ENCODE assay signal across 9 mouse cellular contexts in the genomic region with DNA sequence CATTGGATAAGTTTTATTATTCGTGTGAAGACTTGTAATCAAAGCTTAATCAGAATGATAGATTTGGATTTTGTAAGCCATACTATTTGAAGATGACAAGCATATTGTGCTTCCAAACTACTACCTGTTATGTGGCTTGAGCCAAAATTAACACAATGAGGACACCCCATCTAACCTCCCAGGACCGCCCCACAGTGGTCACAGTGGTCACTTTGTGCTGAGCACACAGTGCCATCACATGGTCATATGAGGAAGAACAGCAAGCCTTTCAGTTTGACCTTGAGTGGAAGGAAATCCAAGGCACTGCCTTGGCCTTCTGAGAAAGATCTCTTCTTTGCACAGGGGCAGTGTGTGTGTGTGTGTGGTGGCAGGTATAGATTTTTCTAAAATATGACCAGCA.
DNase-seq lines count a peak whose midpoint lies in the region; ATAC-seq and TF ChIP-seq lines count a peak whose summit lies in the region.
"Had no signal": no experiment of that assay in that cellular context is flagged by ENCODE, and none has a peak within 500 bp of the region (broad histone marks: within the 10 kb centered on the region; RNA-seq: fewer than 3 reads in every experiment).

No protein-coding gene starts in this region.

- no peak overlapping the region for H3K27ac ChIP-seq in hindbrain, postnatal 0 days
- no peak overlapping the region for H3K27ac ChIP-seq in hindbrain, embryonic 12.5 days
- no peak overlapping the region for H3K27ac ChIP-seq in ES-Bruce4 (ENCODE audit: insufficient read depth, low read length)
- H3K27ac ChIP-seq in small intestine, adult 2 months (ENCODE audit: insufficient read depth, low read depth, low read length), result no peak overlapping the region
- H3K27ac ChIP-seq: liver, embryonic 15.5 days had no signal

- no peaks in the 10 kb centered on the region for H3K4me1 ChIP-seq in hindbrain, postnatal 0 days (ENCODE audit: insufficient read depth, low read length)
- H3K4me1 ChIP-seq in hindbrain, embryonic 12.5 days, result no peaks in the 10 kb centered on the region
- H3K4me1 ChIP-seq in ES-Bruce4 (ENCODE audit: control insufficient read depth, insufficient read depth, low read length), result no peaks in the 10 kb centered on the region
- no peaks in the 10 kb centered on the region for H3K4me1 ChIP-seq in small intestine, adult 2 months (ENCODE audit: control insufficient read depth, insufficient read depth, insufficient read length, low read length)
- H3K4me1 ChIP-seq: liver, embryonic 15.5 days had no signal

- H3K4me2 ChIP-seq in hindbrain, postnatal 0 days (ENCODE audit: low read depth, low read length), result no peak overlapping the region
- H3K4me2 ChIP-seq in hindbrain, embryonic 12.5 days (replicated peaks), result no peak overlapping the region
- H3K4me2 ChIP-seq: liver, embryonic 15.5 days had no signal

- no peaks in the 10 kb centered on the region for H3K36me3 ChIP-seq in hindbrain, postnatal 0 days (ENCODE audit: insufficient read depth, low read length)
- H3K36me3 ChIP-seq in hindbrain, embryonic 12.5 days, result no peaks in the 10 kb centered on the region
- no peaks in the 10 kb centered on the region for H3K36me3 ChIP-seq in ES-Bruce4 (ENCODE audit: control insufficient read depth, insufficient read depth, low read length, poor library complexity, severe bottlenecking)
- no peaks in the 10 kb centered on the region for H3K36me3 ChIP-seq in small intestine, adult 2 months (ENCODE audit: control insufficient read depth, insufficient read depth, low read length)
- H3K36me3 ChIP-seq: liver, embryonic 15.5 days had no signal

- no peak for TF ChIP-seq POLR2A in ES-Bruce4 (IDR thresholded peaks at IDR 0.05; ENCODE audit: insufficient read depth, low read length)
- no peak for TF ChIP-seq POLR2A in small intestine, adult 2 months (IDR thresholded peaks at IDR 0.05; ENCODE audit: low read depth, low read length)

- ATAC-seq in hindbrain, postnatal 0 days, result no peak
- ATAC-seq in hindbrain, embryonic 12.5 days (ENCODE audit: low FRiP score), result no peak; the same call in 1 of the 2 replicates
- ATAC-seq in hematopoietic stem cell, adult 5-6 weeks (replicated peaks in 1 of 2; ENCODE audit: insufficient read depth in 1 of 2, low FRiP score in 2 of 2, low TSS enrichment in 1 of 2, low read depth in 1 of 2, poor library complexity in 2 of 2, severe bottlenecking in 2 of 2), result peak; percentile 62 to 87

- TF ChIP-seq CTCF in hindbrain, postnatal 0 days (IDR thresholded peaks at IDR 0.05; ENCODE audit: low read depth), result peak; percentile 80
- peak; percentile 56 for TF ChIP-seq CTCF in ES-Bruce4 (IDR thresholded peaks at IDR 0.05; ENCODE audit: low read depth, low read length)
- TF ChIP-seq CTCF in small intestine, adult 2 months (IDR thresholded peaks at IDR 0.05; ENCODE audit: extremely low read depth, insufficient read length, insufficient replicate concordance, low read depth, low read length), result peak; percentile 11; the same call in 1 of the 2 replicates

- H3K27me3 ChIP-seq in hindbrain, postnatal 0 days (ENCODE audit: insufficient read depth, low read length), result no peaks in the 10 kb centered on the region
- H3K27me3 ChIP-seq in hindbrain, embryonic 12.5 days, result no peaks in the 10 kb centered on the region
- H3K27me3 ChIP-seq in ES-Bruce4 (ENCODE audit: control insufficient read depth, insufficient read depth, low read length, poor library complexity, severe bottlenecking), result no peaks in the 10 kb centered on the region
- H3K27me3 ChIP-seq in small intestine, adult 2 months (ENCODE audit: control insufficient read depth, insufficient read depth, low read length), result no peaks in the 10 kb centered on the region
- H3K27me3 ChIP-seq: liver, embryonic 15.5 days had no signal

- DNase-seq in hindbrain, postnatal 0 days (ENCODE audit: low spot score), result peak; percentile 52
- peak; percentile 58 for DNase-seq in adrenal gland, postnatal 14 days
- DNase-seq in gastrocnemius, postnatal 36 days, result no peak
- DNase-seq in yolk sac, embryonic 10.5 days (ENCODE audit: low spot score), result no peak

- no peak overlapping the region for H3K9ac ChIP-seq in hindbrain, postnatal 0 days (replicated peaks; ENCODE audit: low read length)
- no peak overlapping the region for H3K9ac ChIP-seq in hindbrain, embryonic 12.5 days
- H3K9ac ChIP-seq in ES-Bruce4 (ENCODE audit: low read depth, poor library complexity, severe bottlenecking), result no peak overlapping the region
- H3K9ac ChIP-seq: liver, embryonic 15.5 days had no signal

- H3K9me3 ChIP-seq in hindbrain, postnatal 0 days (ENCODE audit: low read length), result no peaks in the 10 kb centered on the region
- H3K9me3 ChIP-seq in hindbrain, embryonic 12.5 days (replicated peaks), result no peaks in the 10 kb centered on the region
- H3K9me3 ChIP-seq in ES-Bruce4 (replicated peaks; ENCODE audit: control insufficient read depth, insufficient read depth, low read length, poor library complexity, severe bottlenecking), result no peaks in the 10 kb centered on the region
- H3K9me3 ChIP-seq: liver, embryonic 15.5 days had no signal

- H3K4me3 ChIP-seq in hindbrain, postnatal 0 days (ENCODE audit: low read length), result no peak overlapping the region
- H3K4me3 ChIP-seq in hindbrain, embryonic 12.5 days, result no peak overlapping the region
- H3K4me3 ChIP-seq in ES-Bruce4 (ENCODE audit: low read depth, low read length), result no peak overlapping the region
- no peak overlapping the region for H3K4me3 ChIP-seq in small intestine, adult 2 months (ENCODE audit: low read depth, low read length)
- H3K4me3 ChIP-seq: liver, embryonic 15.5 days had no signal

- no peak for TF ChIP-seq EP300 in ES-Bruce4 (IDR thresholded peaks at IDR 0.05; ENCODE audit: insufficient read depth, low read depth, low read length)

- intact Hi-C loops in gastrocnemius, postnatal 36 days (cut with DNase I), result no loop called here

- 67% methylated on average over 2 of the region's 2 CpGs for WGBS in hindbrain, postnatal 0 days
- 66% methylated on average over 2 of the region's 2 CpGs for WGBS in hindbrain, embryonic 12.5 days
- 44% methylated on average over 2 of the region's 2 CpGs for WGBS in small intestine, adult 2 months

Comparison
In these comparisons a context has a peak if more than half of its experiments do, and no peak if none do; other contexts are left out.
1. ATAC-seq: peak in hematopoietic stem cell, adult 5-6 weeks (2 of 2); none in hindbrain, postnatal 0 days (single experiment) and hindbrain, embryonic 12.5 days (single experiment).
2. DNase-seq: peak in hindbrain, postnatal 0 days (single experiment) and adrenal gland, postnatal 14 days (single experiment); none in gastrocnemius, postnatal 36 days (0 of 2) and yolk sac, embryonic 10.5 days (single experiment).
3. CTCF ChIP-seq: peak in every context shown above with its lines; median percentile 80 in hindbrain, postnatal 0 days; 56 in ES-Bruce4; 11 in small intestine, adult 2 months.